Mouse (Mus musculus) fibroblast of lung, adult 2 months (primary cell): ENCODE data around the gene Dip2b.

Source experiments
- DNase-seq: peaks from one replicate; pipeline ENCODE4 v3.0.0-alpha.2; 2011; ENCODE audit warnings: low read depth

Dip2b gene

DNA sequence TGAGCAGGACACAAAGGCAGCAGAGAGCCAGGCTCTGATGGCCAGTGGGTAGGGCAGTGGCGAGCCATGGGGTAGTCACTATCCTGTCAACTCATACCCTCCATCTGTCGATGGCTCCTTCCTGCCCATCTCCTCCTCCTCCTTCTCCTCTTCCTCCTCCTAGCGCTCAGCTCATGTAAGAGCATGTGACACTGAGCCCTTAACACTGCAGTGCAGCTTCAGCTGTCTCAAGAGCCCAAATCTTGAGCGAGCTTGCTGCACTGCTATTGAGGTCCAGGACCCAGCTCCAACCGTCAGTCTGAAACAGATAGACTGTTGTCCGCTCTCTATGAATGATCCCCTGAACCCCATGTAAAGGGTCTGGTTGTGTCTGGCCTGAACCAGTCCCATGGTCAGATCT, 141.2 kb downstream of the Dip2b start:
- no peak for DNase-seq

GRCm38 (mm10) chr15:100180221-100180620, 141.8 kb downstream of the Dip2b start:
- no peak for DNase-seq

DNA sequence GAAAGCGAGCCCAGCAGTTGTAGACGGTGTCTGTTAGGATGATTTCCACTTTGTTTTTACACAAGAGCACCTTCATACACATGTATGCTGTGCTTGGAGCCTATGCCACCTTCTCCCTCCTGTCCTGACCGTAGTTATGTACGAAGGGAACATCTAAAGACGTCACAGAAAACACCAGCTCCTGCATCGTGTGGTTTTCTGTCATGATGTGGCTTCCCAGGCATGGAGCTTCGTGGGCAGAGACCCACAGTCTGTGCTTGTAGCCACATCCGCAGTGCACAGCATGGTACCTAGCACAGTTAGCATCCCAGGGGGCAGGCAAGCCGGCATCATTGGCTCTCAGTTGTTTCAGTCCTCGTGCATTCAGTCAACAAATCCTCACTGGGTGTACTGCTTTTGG, 143.4 kb downstream of the Dip2b start:
- no peak for DNase-seq

DNA sequence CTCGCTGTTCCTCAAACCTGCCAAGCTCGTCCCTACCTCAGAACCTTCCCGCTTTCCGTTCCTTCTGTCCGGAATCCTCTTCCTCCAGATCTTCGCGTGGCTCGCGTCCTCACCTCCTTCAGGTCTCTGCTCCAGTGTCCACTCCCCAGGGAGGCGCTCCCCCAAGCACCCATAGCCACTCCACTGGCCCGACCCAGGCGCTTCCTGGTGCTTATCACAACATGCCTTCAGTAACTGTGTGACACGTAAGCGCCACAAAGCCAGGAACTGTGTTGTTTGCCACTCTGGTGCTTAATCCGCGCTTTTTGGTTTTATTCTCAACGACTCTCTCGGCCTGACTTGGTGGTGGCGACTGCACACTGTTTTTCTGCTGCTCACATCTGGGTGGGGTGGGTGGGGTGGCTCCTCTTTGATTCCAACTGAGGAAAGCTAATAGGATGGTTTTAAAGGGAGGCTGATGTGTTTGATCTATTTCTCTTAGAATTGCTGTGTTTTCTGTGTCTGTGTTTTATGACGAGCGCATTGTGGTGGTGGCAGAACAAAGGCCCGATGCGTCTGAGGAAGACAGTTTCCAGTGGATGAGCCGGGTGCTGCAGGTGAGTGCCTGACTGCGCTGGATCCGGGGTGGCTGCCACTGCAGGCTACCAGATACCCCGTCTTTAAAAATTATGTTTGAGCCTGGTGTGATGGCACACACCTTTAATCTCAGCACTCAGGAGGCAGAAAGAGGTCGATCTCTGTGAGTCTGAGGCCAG, 144.2 kb downstream of the Dip2b start:
- DNase-seq: no peak

DNA sequence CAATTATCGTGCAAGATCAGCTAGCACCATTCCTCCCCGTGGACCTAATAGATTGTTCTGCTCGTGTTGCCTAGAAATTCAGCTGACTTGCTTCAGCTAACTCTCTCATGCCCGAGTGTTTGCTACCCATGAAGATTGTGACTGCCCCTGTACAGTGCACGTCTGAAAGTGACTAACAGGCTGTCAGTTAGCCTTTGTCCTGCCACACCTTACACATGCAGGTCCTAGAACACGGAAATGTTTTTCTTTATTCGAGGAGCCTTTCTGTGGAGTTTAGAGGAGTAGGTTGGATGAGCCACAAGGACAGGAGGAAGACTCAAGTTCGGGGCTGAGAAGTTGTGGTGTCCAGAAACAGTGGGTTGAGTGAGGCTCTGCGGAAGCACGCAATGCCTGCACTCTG, 145.0 kb downstream of the Dip2b start:
- no peak for DNase-seq

GRCm38 (mm10) chr15:100184821-100185496, 146.5 kb downstream of the Dip2b start:
- no peak for DNase-seq

DNA sequence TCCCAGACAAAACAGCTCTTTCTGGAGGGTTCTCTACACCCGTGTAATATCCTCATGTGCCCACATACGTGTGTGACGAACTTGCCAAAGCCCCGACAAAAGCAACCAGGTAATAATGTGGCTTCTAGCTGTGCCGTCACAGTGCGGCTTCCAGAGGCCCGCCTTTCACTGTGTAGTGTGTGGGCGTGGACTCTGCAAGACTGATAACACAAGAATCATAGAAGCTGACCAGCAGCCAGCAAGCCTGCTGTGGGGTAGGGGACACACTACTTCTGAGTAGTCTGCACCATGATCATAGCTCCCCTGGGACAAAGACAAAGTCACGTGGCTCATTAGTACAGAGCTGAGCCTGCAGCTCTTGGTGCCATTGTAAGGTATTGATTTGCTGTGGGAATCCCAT, 147.8 kb downstream of the Dip2b start:
- DNase-seq: no peak

- DNase-seq: no peak
Observed at GRCm38 (mm10) chr15:100186882-100187672, 148.6 kb downstream of the Dip2b start.

GRCm38 (mm10) chr15:100188542-100188941, 150.1 kb downstream of the Dip2b start:
- no peak for DNase-seq

- DNase-seq: peak; percentile 59
Observed at GRCm38 (mm10) chr15:100188962-100189404, 150.5 kb downstream of the Dip2b start.

- no peak for DNase-seq
Observed at GRCm38 (mm10) chr15:100190083-100190482, 151.6 kb downstream of the Dip2b start.

- DNase-seq: no peak
Observed at GRCm38 (mm10) chr15:100198983-100199745, 160.7 kb downstream of the Dip2b start.

DNA sequence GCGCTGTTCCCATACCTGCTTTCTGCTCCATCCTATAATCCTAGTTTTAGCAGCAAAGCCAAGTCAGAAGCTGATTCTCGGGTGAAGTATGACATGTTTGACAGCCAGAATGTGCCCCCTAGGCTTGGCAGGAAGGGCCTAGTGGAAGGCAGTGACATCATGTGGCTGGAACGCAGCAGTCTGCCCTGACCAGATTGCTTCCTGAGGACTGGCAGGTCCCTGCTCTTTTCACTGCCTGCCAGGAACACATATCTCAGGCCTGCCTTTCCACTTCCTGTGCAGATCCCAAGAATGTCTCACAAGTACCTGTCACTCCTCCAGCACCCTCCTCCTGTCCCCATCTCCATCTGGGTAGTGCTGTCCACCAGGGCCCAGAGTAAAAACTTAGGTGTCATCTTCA, 161.3 kb downstream of the Dip2b start:
- DNase-seq: peak; percentile 64

GRCm38 (mm10) chr15:100201806-100202205, 163.3 kb downstream of the Dip2b start:
- DNase-seq: no peak

GRCm38 (mm10) chr15:100202431-100203015, 164.1 kb downstream of the Dip2b start:
- DNase-seq: no peak

- no peak for DNase-seq
Observed at GRCm38 (mm10) chr15:100204574-100204973, 166.1 kb downstream of the Dip2b start.

DNA sequence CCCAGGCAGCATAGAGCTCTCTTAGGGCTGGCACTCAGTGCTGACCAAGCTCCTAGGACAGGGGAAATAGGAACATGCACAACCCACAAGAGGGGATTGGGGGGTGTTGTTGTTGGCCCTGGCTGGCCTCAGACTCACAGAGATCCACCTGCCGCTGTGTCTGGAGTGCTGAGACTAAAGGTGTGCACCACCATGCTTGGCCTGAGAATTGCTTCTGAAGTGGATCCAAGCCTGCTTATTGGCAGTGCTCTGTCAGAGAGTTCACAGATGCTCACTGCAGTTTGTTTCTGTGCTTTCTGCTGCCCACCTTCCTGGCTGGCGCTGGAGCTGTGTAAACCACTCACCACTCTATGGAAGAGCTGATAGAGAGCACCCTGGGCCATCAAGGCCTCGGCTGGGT, 171.5 kb downstream of the Dip2b start:
- no peak for DNase-seq

DNA sequence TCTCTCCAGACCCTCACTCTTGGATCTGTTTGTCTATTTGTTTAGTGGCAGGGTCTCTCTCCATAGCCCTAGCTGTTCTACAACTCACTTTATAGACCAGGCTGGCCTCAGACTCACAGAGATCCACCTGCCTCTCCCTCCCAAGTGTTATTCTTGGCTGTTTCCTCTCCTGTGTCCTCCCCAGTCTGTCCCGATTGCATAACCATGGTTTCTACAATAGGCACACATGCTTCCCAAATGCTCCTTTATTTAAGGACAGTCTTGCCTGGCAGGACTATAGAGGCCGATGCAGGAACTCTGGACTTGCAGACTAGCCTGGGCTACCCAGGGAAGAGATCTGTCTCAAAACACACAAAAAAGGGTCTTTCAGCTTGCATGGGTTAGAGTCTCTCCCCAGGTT, 174.9 kb downstream of the Dip2b start:
- no peak for DNase-seq

DNA sequence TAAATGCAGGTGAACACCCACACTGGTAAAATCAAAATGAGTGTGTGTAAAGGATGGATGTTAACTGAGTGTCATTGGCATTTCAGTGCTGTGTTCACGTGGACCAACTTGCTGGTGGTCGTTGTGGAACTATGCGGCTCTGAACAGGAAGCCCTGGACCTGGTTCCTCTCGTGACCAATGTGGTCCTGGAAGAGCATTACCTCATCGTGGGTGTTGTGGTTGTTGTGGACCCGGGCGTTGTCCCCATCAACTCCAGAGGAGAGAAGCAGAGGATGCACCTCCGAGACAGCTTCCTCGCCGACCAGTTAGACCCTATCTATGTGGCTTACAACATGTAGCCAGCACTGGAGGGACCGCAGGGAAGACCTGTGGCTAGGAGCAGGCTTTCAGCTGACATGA, 176.6 kb downstream of the Dip2b start:
- DNase-seq: no peak

GRCm38 (mm10) chr15:100216173-100216572, 177.7 kb downstream of the Dip2b start:
- DNase-seq: no peak

DNA sequence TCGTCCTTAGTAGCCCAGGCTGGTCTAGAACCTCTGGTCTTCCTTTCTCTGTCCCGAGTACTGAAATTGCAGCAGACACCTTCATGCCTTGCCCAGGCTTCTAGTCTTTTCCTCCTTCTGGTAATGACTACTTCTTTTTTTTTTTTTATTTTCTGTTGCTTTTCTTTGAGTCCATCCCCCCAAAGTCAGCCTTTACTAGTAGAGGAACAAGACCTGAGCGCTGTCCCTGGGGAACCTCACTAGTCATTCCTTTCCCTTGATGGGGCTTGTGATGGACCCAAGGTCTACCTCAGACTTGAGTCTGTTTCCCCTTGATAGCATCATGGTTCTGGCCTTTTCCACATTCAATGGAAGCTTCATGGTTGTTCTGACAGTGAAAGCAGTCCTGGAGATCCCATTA, 179.6 kb downstream of the Dip2b start:
- DNase-seq: no peak

GRCm38 (mm10) chr15:100219396-100219795, 180.9 kb downstream of the Dip2b start:
- DNase-seq: no peak
